Mouse (Mus musculus) heart, embryonic 13.5 days (tissue): ENCODE results near the gene Akap13. TPM values are rescaled to one million over a fixed set of nuclear protein-coding genes. Genes with fewer than 3 reads are reported as not detected.

ENCODE experiments used
- microRNA-seq: library from miRNA; unstranded; fragments of <30 nt; microRNA quantifications from one replicate; pipeline ENCODE4, GENCODE M21; 2016
- polyA plus RNA-seq: library from polyadenylated mRNA; unstranded; fragments of >200 nt; fragmentation: Nextera tagmentation; extraction: Ambion mirVana; gene quantifications from 2 replicates; pipeline ENCODE4 v1.2.1, GENCODE M21; 2015

Gene Akap13
- polyA plus RNA-seq, 1 experiment from 2014 or later = 41.8 TPM

Small RNAs within 50 kb of the gene (microRNA-seq; reads per million reads assigned to microRNA genes)
- not detected for gene Gm23251

Other genes with a start within 250 kb of the Akap13 start
- 0.41 and 0.43 TPM in 2 replicates for gene Sv2b, start 146.3 kb upstream of the Akap13 start, polyA plus RNA-seq